Mouse (Mus musculus): ENCODE results near the gene Scn8a. TPM values are rescaled to one million over a fixed set of nuclear protein-coding genes. Genes with fewer than 3 reads are reported as not detected.

The Scn8a gene
- total RNA-seq, 4 experiments from 2014 or later, result 4.1 to 14.9 (median 8.5) TPM

- no peak for DNase-seq
These were observed 204.4 kb downstream of the Scn8a start for GRCm38 (mm10) chr15:101074067-101074466.

GRCm38 (mm10) chr15:101075150-101075549 lies 205.5 kb downstream of the Scn8a start:
- no peak for DNase-seq

GRCm38 (mm10) chr15:101075656-101076055 lies 206.0 kb downstream of the Scn8a start:
- no peak for DNase-seq

GRCm38 (mm10) chr15:101076071-101077000 lies 206.7 kb downstream of the Scn8a start:
- no peak for DNase-seq

GRCm38 (mm10) chr15:101077001-101077812 lies 207.5 kb downstream of the Scn8a start:
- no peak for DNase-seq

- no peak for DNase-seq
These were observed 208.4 kb downstream of the Scn8a start, which contains the start of gene Fignl2 for GRCm38 (mm10) chr15:101077813-101078730. Gene Fignl2, minus strand, starts transcription at chr15:101078567.

GRCm38 (mm10) chr15:101078731-101079156 lies 209.1 kb downstream of the Scn8a start:
- peak; percentile 93 for DNase-seq

GRCm38 (mm10) chr15:101080031-101080520 lies 210.4 kb downstream of the Scn8a start:
- no peak for DNase-seq

GRCm38 (mm10) chr15:101081035-101081548 lies 211.4 kb downstream of the Scn8a start:
- DNase-seq, result no peak

GRCm38 (mm10) chr15:101082236-101082635 lies 212.6 kb downstream of the Scn8a start:
- no peak for DNase-seq

- DNase-seq, result no peak
These were observed 214.8 kb downstream of the Scn8a start for GRCm38 (mm10) chr15:101084499-101084898.

GRCm38 (mm10) chr15:101086451-101086850 lies 216.8 kb downstream of the Scn8a start:
- no peak for DNase-seq

GRCm38 (mm10) chr15:101086956-101087355 lies 217.3 kb downstream of the Scn8a start:
- peak; percentile 89 for DNase-seq

- no peak for DNase-seq
These were observed 218.6 kb downstream of the Scn8a start for GRCm38 (mm10) chr15:101088291-101088690.

- no peak for DNase-seq
These were observed 221.9 kb downstream of the Scn8a start for GRCm38 (mm10) chr15:101091551-101091950.

- no peak for DNase-seq
These were observed 222.6 kb downstream of the Scn8a start for GRCm38 (mm10) chr15:101092121-101092828.

- peak; percentile 60 for DNase-seq
These were observed 223.4 kb downstream of the Scn8a start for GRCm38 (mm10) chr15:101092829-101093648.

- no peak for DNase-seq
These were observed 224.3 kb downstream of the Scn8a start for GRCm38 (mm10) chr15:101093988-101094387.

- DNase-seq, result no peak
These were observed 225.3 kb downstream of the Scn8a start for GRCm38 (mm10) chr15:101094979-101095378.

GRCm38 (mm10) chr15:101095392-101095791 lies 225.7 kb downstream of the Scn8a start:
- no peak for DNase-seq
